Mouse (Mus musculus): ENCODE results near the gene Atp6ap1. TPM values are rescaled to one million over a fixed set of nuclear protein-coding genes. Genes with fewer than 3 reads are reported as not detected.

The Atp6ap1 gene
- polyA plus RNA-seq (2012; fragmentation: generic; extraction: Trizol) = 100 to 1,000 TPM in 1 of 2 experiments, 10 to 100 TPM in 1; 68.8 to 159 TPM

DNA sequence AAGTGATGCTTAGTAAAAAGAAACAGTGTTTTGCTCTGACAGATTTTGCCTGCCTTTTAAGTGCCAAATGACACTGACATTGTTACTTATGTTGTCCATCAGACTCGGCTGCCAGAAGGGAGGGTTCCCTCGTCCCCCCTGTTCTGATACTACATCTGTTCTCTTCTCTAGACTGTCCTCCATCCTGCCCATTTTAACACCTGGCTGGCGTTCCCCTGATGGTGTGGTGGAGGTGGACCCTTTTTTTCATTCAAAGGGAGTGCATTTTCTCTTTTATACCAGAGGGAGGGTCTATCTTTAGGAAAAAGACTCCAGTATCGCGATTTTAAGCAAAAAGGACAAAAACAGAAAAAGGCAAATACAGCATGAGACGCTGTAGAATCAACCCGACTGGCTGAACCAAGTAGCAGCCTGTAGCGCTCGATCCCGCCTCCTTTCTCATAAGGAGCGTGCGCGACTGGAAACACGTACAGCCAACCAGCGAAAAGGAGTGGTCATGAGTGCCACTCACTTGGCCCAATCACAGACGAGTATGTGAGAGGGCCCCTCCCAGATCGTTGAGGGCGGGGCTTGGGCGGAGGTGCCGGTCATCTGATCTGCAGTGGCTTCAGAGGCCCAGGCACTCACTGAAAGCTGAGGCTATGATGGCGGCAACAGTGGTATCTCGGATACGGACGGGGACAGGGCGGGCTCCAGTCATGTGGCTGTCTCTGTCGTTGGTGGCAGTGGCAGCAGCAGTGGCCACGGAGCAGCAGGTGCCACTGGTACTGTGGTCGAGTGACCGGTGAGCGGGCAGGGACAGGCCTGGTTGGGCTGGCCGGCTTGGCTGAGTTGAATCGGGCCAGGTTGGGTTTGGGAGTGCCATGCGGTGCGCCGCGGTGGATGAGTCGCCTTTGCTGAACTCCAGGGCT lies at the start of gene Atp6ap1:
Gene Atp6ap1, plus strand, starts transcription at position 560 of the 911 bp plus-strand sequence.

DNA sequence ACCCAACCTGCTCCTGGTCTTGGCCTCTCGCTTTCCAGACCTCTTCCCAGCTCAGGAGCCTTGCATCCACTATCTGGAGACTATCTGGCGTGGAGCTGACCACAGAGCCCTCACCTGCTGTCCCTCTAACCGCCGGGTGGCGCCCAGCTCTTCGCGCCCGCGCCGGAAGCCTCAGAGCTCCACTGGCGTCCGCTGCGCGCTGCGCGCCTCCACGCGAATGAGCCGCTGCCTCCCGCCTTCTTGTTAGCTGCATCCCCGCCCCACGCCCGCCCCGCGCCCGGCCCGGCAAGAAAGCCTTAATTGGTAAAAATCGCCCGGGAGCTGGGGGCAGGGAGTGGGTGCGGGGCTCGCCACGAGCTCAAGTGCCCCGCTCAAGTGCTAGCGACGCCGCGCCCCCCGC lies 47.3 kb upstream of the Atp6ap1 start, which contains the start of gene Flna:
Gene Flna, minus strand, starts transcription at position 206 of the 400 bp plus-strand sequence.

DNA sequence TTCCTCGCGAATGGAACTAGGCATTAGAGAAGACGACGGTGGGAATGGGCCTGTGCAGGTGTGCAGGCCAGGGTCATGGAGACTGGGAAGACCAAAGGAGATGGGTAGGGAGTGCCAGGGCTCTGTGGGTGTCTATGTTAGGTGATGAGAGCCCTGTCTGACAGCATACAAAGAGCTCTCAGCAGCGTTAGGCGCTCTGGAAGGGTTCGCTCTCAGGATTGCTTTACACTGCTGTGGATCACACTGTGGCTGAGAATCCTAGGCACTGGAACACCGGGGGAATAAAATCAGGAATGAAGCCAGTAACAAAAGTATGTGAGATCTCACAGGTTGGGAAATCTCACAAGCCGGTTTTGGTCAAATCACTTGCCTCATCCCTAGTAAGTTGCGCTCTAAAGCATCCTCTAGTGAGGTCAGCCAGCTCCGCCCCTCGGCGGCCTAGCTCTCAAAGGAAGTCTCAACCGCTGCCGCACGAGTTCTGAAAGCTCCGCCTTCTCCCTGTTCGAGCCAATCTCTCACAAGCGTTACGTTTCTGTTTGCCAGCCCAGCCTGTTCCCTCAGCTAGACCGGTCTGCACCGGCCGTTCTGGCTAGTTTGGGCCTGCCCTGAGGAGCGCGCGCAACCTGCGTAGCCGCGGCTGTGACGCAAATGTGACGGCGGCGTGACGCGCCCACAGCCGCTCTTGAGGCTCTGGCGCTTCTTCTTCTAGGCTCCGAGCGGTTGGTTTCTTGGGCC lies 42.6 kb upstream of the Atp6ap1 start, which contains the start of gene Emd:
Gene Emd, plus strand, starts transcription at position 535 of the 735 bp plus-strand sequence.

DNA sequence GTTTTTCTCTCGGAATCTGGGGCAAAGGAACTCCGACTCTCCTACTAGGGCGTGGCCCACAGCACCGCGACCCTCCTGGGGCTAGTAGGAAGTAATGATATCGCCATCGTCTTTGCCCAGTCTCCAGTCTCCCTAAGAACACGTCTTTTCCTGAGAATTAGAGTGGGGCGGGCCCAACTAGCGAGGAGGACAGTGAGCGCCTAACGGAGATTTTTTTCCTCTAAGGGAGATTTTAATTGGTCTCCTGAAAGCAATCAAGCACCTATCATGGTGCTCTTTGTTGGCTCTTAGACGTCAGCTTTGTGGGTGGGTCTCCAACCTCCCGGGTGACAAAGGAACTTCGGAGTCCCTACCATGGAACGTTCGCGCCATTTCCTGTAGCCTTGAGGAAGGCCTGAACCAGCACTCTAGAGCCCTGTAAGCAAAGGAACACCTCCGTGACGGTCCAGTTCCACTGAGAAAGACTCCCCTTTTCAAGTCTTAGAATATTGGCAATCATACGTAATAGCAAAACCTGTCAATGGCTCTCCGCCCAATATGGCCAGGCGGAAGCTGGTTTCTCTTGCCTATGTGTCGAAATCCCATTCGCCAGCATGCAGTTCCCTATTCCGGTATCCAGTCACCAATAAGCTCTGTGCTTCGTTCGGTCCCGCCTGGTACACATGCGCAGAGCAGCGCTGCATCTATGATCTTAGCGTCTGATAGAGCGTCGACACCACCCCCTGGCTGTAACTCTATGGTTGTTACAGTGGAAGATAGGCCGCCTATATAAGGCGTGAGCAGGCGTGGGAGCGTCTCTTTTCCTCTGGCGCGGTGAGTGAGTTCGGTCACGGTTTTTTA lies 26.6 kb upstream of the Atp6ap1 start, which contains the start of gene Rpl10:
Gene Rpl10, plus strand, starts transcription at position 751 of the 840 bp plus-strand sequence.

DNA sequence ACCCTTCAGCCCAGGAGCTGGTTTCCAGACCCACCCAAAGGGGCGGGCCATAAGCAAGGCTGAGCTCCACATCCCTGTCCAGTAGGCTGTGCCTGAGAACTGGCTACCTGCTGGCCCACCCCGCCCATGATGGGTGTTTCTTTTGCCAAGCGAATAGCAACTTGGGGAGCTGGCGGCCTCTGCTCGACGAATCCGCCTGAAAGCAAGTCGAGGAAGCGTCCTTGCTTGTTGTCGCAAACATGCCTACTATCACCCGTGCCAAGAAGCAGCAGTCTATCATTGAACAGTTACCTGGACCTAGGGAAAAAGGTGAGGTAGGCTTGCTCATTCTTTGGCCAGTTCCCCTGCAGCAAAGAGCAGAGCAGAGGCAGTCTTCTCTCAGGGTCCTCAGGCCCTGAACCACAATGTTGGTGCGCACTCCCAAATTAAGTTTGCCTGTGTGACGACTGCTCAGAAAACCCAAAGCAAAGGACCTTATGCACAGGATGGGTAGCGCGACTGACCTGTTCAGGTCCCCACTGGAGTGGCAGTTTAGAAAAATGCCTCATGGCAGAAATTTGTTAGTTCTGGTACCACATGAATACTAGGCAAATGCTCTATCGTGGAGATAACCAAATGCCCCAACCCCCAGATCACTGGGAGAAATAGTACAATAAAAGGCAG lies 15.0 kb upstream of the Atp6ap1 start, which contains the start of the genes Taz and Dnase1l1:
Gene Taz, plus strand, starts transcription at position 181 of the 663 bp plus-strand sequence.
Gene Dnase1l1, minus strand, starts transcription at position 606 of the 663 bp plus-strand sequence.

DNA sequence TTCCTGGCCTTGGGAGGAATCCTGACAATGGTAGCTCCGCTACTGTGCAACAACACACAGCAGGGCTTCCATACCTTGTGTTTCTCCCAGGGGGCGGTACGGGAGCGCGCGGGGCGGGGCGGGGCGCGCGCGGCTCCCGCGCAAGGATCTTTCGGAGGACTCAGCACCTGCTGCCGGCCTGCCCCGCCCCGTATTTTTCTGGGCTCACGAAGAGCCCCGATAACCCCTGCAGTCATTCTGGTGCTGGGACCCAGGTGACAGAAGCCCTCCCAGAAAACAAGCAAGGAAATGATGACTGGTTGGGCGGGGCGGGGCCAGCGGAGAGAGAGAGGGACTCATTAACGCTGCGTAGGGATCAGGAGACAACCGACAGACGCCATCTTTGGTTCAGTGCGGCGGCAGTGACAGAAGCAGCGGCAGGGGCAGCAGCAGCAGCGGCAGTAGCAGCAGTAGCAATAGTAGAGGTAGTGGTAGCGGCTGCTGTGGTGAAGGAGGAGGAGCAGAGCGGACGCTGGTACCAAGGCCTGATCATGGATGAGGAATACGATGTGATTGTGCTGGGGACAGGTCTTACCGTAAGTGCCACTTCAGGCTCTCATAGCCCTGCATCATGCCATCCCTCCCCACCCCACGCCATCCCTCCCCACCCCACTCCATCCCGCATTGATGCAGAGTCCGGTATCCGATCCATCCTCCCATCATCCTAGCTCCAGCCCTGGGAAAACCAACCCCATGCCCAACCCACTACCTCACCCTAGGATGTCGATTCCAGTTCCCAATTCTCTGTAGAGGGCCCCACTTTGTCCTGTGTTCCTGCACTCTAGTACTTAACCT lies 8.2 kb downstream of the Atp6ap1 start, which contains the start of gene Gdi1:
Gene Gdi1, plus strand, starts transcription at position 132 of the 834 bp plus-strand sequence.

DNA sequence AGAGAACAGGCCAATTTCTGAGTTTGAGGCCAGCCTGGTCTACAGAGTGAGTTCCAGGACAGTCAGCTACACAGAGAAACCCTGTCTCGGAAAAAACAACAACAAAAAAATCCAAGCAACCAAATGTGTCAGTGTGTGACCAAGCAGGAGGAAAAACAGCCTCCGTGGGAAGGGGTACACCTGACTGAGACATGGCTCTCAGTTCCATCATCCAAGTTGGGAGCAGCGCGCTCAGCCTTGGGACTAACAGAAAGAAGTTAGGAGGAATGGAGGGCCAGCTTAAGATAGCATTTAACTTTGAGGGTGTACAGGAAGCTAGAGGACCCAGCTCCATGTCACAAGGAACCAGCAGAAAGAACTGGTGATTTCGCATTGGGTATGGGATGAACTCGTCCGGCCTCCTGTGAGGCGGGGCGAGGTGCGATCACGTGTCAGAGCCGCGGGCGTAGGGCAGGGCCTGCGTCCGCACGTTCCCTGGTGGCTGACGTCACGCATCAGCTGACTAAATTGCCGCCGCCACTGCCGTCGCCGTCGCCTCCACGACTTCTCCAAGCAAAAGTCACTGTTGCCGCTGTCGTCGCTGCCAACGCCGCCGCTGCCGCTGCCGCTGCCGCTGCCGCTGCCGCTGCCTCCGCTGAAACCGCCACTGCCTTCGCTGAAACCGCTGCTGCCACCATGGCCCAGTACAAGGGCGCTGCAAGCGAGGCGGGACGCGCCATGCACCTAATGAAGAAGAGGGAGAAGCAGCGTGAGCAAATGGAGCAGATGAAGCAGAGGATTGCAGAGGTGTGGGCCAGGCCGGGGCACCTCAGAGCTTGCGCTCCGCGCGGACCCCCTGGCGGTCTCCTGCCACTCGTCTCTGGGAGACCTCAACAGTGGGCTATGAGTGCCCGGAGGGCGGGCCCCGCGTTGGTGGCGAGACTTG lies 15.9 kb downstream of the Atp6ap1 start, which contains the start of gene Fam50a:
Gene Fam50a, plus strand, starts transcription at position 494 of the 925 bp plus-strand sequence.

DNA sequence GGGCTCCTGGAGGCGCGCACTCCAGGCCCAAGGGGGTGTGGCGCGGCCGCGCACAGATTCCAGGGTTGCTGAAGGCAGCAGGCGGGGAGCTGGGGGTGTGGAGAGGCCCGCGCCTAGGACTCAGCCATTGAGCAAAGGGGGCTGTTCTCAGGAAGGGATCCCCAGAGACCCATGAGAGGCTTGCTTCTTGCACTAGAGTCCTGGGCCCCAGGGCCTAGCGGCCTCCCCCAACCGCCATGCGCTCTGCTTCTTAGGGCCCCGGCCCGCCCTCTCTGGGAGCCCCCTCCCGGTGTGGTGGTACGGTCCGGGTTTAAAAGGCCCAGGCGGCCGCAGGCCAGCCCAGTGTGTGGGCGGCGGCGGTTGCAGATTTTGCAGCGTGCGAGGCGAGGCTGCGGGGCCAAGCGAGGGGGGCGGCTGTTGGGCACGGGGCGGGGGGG lies 31.8 kb downstream of the Atp6ap1 start, which contains the start of gene Plxna3:
Gene Plxna3, plus strand, starts transcription at position 342 of the 437 bp plus-strand sequence.

DNA sequence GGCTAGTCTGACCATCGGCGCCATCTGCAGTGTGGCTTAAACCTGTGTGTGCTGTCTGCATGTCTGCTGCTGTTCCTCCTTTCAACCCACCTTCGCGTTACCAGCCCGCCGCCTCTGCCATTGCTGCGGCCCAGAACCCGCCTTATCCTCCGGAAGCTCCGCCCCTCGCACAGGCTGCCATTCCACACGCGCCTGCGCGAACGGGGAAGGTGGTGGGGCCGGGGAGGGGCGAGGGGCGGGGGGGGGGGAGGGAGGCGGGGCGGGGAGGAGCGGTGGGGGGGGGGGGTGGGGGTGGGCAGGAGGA lies 56.5 kb downstream of the Atp6ap1 start, which contains the start of gene Lage3:
Gene Lage3, minus strand, starts transcription at position 152 of the 304 bp plus-strand sequence.

Other genes with a start within 250 kb of the Atp6ap1 start
- under 1 TPM; 0.05 to 0.50 TPM for gene Opn1mw, start 169.6 kb upstream of the Atp6ap1 start, polyA plus RNA-seq (2012; fragmentation: generic; extraction: Trizol)
- 1 to 10 TPM; 6.4 to 8.6 TPM for gene Mecp2, start 161.7 kb upstream of the Atp6ap1 start, polyA plus RNA-seq (2012; fragmentation: generic; extraction: Trizol)
- gene Tex28, start 129.3 kb upstream of the Atp6ap1 start, polyA plus RNA-seq (2012; fragmentation: generic; extraction: Trizol) = not detected
- gene Tktl1, start 119.8 kb upstream of the Atp6ap1 start, polyA plus RNA-seq (2012; fragmentation: generic; extraction: Trizol) = not detected
- gene Flna, start 47.3 kb upstream of the Atp6ap1 start, polyA plus RNA-seq (2012; fragmentation: generic; extraction: Trizol) = 100 to 1,000 TPM; 461 to 590 TPM
- 100 to 1,000 TPM; 110 to 114 TPM for gene Emd, start 42.4 kb upstream of the Atp6ap1 start, polyA plus RNA-seq (2012; fragmentation: generic; extraction: Trizol)
- 1,000 to 10,000 TPM; 3,936 to 5,898 TPM for gene Rpl10, start 26.3 kb upstream of the Atp6ap1 start, polyA plus RNA-seq (2012; fragmentation: generic; extraction: Trizol)
- gene Taz, start 15.2 kb upstream of the Atp6ap1 start, polyA plus RNA-seq (2012; fragmentation: generic; extraction: Trizol) = 10 to 100 TPM; 10.8 to 46.7 TPM
- gene Dnase1l1, start 14.8 kb upstream of the Atp6ap1 start, polyA plus RNA-seq (2012; fragmentation: generic; extraction: Trizol) = 10 to 100 TPM in 1 of 2 experiments, 1 to 10 TPM in 1; 5.6 to 17.8 TPM
- gene Gdi1, start 7.9 kb downstream of the Atp6ap1 start, polyA plus RNA-seq (2012; fragmentation: generic; extraction: Trizol) = 100 to 1,000 TPM in 1 of 2 experiments, 10 to 100 TPM in 1; 15.1 to 104 TPM
- gene Fam50a, start 15.9 kb downstream of the Atp6ap1 start, polyA plus RNA-seq (2012; fragmentation: generic; extraction: Trizol) = 10 to 100 TPM; 36.1 to 51.7 TPM
- gene Plxna3, start 32.0 kb downstream of the Atp6ap1 start, polyA plus RNA-seq (2012; fragmentation: generic; extraction: Trizol) = 10 to 100 TPM in 1 of 2 experiments, 1 to 10 TPM in 1; 2.9 to 29.9 TPM
- gene Lage3, start 56.5 kb downstream of the Atp6ap1 start, polyA plus RNA-seq (2012; fragmentation: generic; extraction: Trizol) = 100 to 1,000 TPM in 1 of 2 experiments, 10 to 100 TPM in 1; 80.4 to 114 TPM
- gene Ubl4a, start 76.1 kb downstream of the Atp6ap1 start, polyA plus RNA-seq (2012; fragmentation: generic; extraction: Trizol) = 100 to 1,000 TPM in 1 of 2 experiments, 10 to 100 TPM in 1; 43.7 to 146 TPM
- gene Slc10a3, start 76.3 kb downstream of the Atp6ap1 start, polyA plus RNA-seq (2012; fragmentation: generic; extraction: Trizol) = 10 to 100 TPM; 16.1 to 17.9 TPM
- gene Fam3a, start 96.2 kb downstream of the Atp6ap1 start, polyA plus RNA-seq (2012; fragmentation: generic; extraction: Trizol) = 10 to 100 TPM; 12.8 to 47.3 TPM
- gene Ikbkg, start 96.2 kb downstream of the Atp6ap1 start, polyA plus RNA-seq (2012; fragmentation: generic; extraction: Trizol) = 10 to 100 TPM in 1 of 2 experiments, 1 to 10 TPM in 1; 7.0 to 15.8 TPM
- 100 to 1,000 TPM in 1 of 2 experiments, 10 to 100 TPM in 1; 71.9 to 103 TPM for gene G6pdx, start 132.1 kb downstream of the Atp6ap1 start, polyA plus RNA-seq (2012; fragmentation: generic; extraction: Trizol)
- not detected for gene Gm6880, start 184.3 kb downstream of the Atp6ap1 start, polyA plus RNA-seq (2012; fragmentation: generic; extraction: Trizol)

Measured in C3H10T1/2 (cell line).